Mouse (Mus musculus) kidney, adult 2 months (tissue): ENCODE results near the gene Kcna2.

Experiments used
- CTCF ChIP-seq: fragments of 200-500 bp; conservative IDR thresholded peaks from 2 replicates; pipeline ENCODE4 v1.5.1; 2011; ENCODE audit warnings: low read depth, mild to moderate bottlenecking, control low read depth, low read length, moderate library complexity, mixed read lengths; ENCODE audit not compliant: insufficient read depth, insufficient read length
- POLR2A ChIP-seq: fragments of 200-500 bp; IDR thresholded peaks from one replicate; pipeline ENCODE4 v1.6.1; 2011; ENCODE audit warnings: low read depth, low read length, control low read depth

GRCm38 (mm10) chr3:107127667-107128066, 26.7 kb downstream of the Kcna2 start:
- no peak for TF ChIP-seq CTCF
- no peak for TF ChIP-seq POLR2A
